Mouse (Mus musculus) lung, postnatal 0 days (tissue): ENCODE results near the gene Mrpl40. TPM values are rescaled to one million over a fixed set of nuclear protein-coding genes. Genes with fewer than 3 reads are reported as not detected.
"Not testable (repeated sequence)": the region's sequence is repeated elsewhere in the genome, so short reads cannot be mapped to it uniquely, and the experiment has no call there.

Experiments
- ATAC-seq: fragments of 200-750 bp; cut with Nextera tagmentation; 2 replicates; pipeline ENCODE4 v1.8.0; 2017; ENCODE audit warnings: moderate library complexity
- DNase-seq: peaks from one replicate; pipeline ENCODE4 v3.0.0-alpha.2; 2016; ENCODE audit warnings: low spot score
- H3K27ac ChIP-seq: fragments of 300-500 bp; sonication (generic); 2 replicates; pipeline ENCODE4 v1.5.1; 2014; ENCODE audit warnings: antibody characterized with exemption, mild to moderate bottlenecking, low read length, mixed read lengths
- H3K27me3 ChIP-seq: fragments of 300-500 bp; sonication (generic); replicated peaks from 2 replicates; pipeline ENCODE4 v1.6.1; 2014; ENCODE audit warnings: low read length, mixed read lengths; ENCODE audit not compliant: insufficient read depth
- H3K36me3 ChIP-seq: fragments of 300-500 bp; sonication (generic); 2 replicates; pipeline ENCODE4 v1.6.1; 2014; ENCODE audit warnings: low read length, mixed read lengths; ENCODE audit not compliant: insufficient read depth
- H3K4me1 ChIP-seq: fragments of 300-500 bp; sonication (generic); 2 replicates; pipeline ENCODE4 v1.6.1; 2014; ENCODE audit warnings: antibody characterized with exemption, low read depth, low read length, mixed read lengths; ENCODE audit not compliant: insufficient read depth
- H3K4me2 ChIP-seq: fragments of 300-500 bp; sonication (generic); replicated peaks from 2 replicates; pipeline ENCODE4 v1.6.1; 2014; ENCODE audit warnings: low read depth, mild to moderate bottlenecking, low read length, moderate library complexity, mixed read lengths
- H3K4me3 ChIP-seq: fragments of 300-500 bp; sonication (generic); 2 replicates; pipeline ENCODE4 v1.5.1; 2014; ENCODE audit warnings: low read depth, low read length
- H3K9ac ChIP-seq: fragments of 300-500 bp; sonication (generic); replicated peaks from 2 replicates; pipeline ENCODE4 v1.6.1; 2014; ENCODE audit warnings: low read depth, mild to moderate bottlenecking
- H3K9me3 ChIP-seq: fragments of 300-500 bp; sonication (generic); 2 replicates; pipeline ENCODE4 v1.6.1; 2016; ENCODE audit warnings: low read length, mixed read lengths
- CTCF ChIP-seq: IDR thresholded peaks from 2 replicates; pipeline ENCODE4 v1.5.1; 2016; ENCODE audit warnings: antibody characterized with exemption, mild to moderate bottlenecking
- EP300 ChIP-seq: IDR thresholded peaks from 2 replicates; pipeline ENCODE4 v1.6.1; 2016; ENCODE audit warnings: antibody characterized with exemption, mild to moderate bottlenecking, control low read depth
- WGBS: fragments of 180-500 bp; shearing (Covaris S2); extraction: QIAGEN DNeasy Blood & Tissue Kit; methylation state at CpG from one replicate; pipeline ENCODE4 v1.1.7; 2014; 5-methylcytosine and 5-hydroxymethylcytosine counted together
- polyA plus RNA-seq: library from polyadenylated mRNA; unstranded; fragments of >200 nt; fragmentation: Nextera tagmentation; extraction: Ambion mirVana; gene quantifications from 2 replicates; pipeline ENCODE4 v1.2.1, GENCODE M21; 2015

Mrpl40 gene
- polyA plus RNA-seq, 1 experiment from 2014 or later: 55.8 TPM

- Histone ChIP-seq H3K4me1 (no peaks in the 10 kb centered on the region), H3K9ac (no peak overlapping the region), H3K9me3 (no peaks in the 10 kb centered on the region), H3K4me3 (no peak overlapping the region), H3K27me3 (no peaks in the 10 kb centered on the region), H3K36me3 (peaks cover 6% of the 10 kb centered on the region; the same call in 1 of the 2 replicates), H3K4me2 (no peak overlapping the region), H3K27ac (0 out of 2 replicates have a peak overlapping the region, but pooled peaks have one; percentile 40)
- peak; percentile 90 for DNase-seq
- TF ChIP-seq EP300 (peak; percentile 89), CTCF (no peak)
- ATAC-seq: peak; percentile 95
- 70% methylated on average over 4 of the region's 4 CpGs for WGBS
Measured at GRCm38 (mm10) chr16:18893840-18894372, 17.2 kb upstream of the Mrpl40 start.

- Histone ChIP-seq H3K4me3 (no peak overlapping the region), H3K4me1 (peaks cover 8% of the 10 kb centered on the region; the same call in 1 of the 2 replicates), H3K27ac (no peak overlapping the region), H3K4me2 (no peak overlapping the region), H3K9ac (no peak overlapping the region), H3K36me3 (no peaks in the 10 kb centered on the region), H3K27me3 (no peaks in the 10 kb centered on the region), H3K9me3 (no peaks in the 10 kb centered on the region)
- ATAC-seq (peak; percentile 71), DNase-seq (peak; percentile 57)
- TF ChIP-seq EP300 (no peak), CTCF (no peak)
Measured at GRCm38 (mm10) chr16:18884044-18884443, 7.4 kb upstream of the Mrpl40 start.

- Histone ChIP-seq H3K27me3 (no peaks in the 10 kb centered on the region), H3K4me1 (peaks cover 7% of the 10 kb centered on the region; the same call in 1 of the 2 replicates), H3K9ac (peak overlapping the region; percentile 76), H3K9me3 (no peaks in the 10 kb centered on the region), H3K27ac (peak overlapping the region; percentile 95), H3K4me3 (peak overlapping the region; percentile 88), H3K36me3 (0 out of 2 replicates have a peak, but pooled peaks cover 5% of the 10 kb centered on the region), H3K4me2 (peak overlapping the region; percentile 95)
- no peak for TF ChIP-seq CTCF
- no peak for TF ChIP-seq EP300
- 14% methylated on average over 20 of the region's 20 CpGs for WGBS
- DNase-seq (no peak), ATAC-seq (no peak)
Measured at GRCm38 (mm10) chr16:18878091-18878720, 1.5 kb upstream of the Mrpl40 start.

DNA sequence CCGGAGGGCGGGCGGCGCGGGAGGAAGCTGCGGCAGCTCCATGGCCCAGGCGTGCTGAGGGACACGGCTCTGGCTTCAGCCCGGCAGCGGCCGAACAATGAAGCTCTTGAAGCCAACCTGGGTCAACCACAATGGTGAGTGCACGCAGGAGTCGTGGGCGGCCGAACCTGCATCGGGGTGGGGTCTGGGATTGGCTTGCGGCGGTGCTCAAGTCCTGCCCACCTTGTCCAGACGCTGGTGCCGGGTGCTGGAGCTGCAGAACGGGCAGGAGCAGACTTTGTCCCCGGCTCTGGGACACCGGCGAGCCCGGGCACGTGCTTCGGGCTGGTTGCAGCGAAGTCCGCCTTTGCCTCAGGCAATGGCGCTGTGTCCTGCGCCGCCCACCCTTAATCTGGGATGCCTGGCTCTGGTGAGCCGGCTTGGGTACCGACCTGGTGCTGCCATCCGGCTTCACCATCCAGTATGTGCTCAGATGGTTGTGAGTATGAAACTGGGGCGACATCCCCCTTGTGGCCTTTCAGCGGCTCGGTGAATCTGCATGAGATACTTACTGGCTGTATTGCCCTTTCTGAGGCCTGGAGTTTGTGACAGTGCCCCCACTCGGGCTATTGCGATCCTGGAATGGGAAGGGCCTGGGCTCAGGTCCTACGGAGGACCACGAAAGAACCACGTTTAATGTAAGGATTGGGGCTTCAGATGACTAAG is 876 bp upstream of the Mrpl40 start:
- Histone ChIP-seq H3K27me3 (no peaks in the 10 kb centered on the region), H3K4me2 (peak overlapping the region; percentile 95), H3K27ac (peak overlapping the region; percentile 95), H3K9ac (peak overlapping the region; percentile 76), H3K4me1 (peaks cover 7% of the 10 kb centered on the region; the same call in 1 of the 2 replicates), H3K4me3 (peak overlapping the region; percentile 88), H3K9me3 (no peaks in the 10 kb centered on the region), H3K36me3 (peaks cover 11% of the 10 kb centered on the region; the same call in 1 of the 2 replicates)
- DNase-seq (peak; percentile 60), ATAC-seq (peak; percentile 10)
- under 1% methylated on average over 41 of the region's 43 CpGs for WGBS
- no peak for TF ChIP-seq EP300
- TF ChIP-seq CTCF: peak; percentile 66

GRCm38 (mm10) chr16:18876091-18876441 is 596 bp downstream of the Mrpl40 start:
- Histone ChIP-seq H3K27ac (peak overlapping the region; percentile 95), H3K4me1 (peaks cover 7% of the 10 kb centered on the region; the same call in 1 of the 2 replicates), H3K36me3 (peaks cover 16% of the 10 kb centered on the region; the same call in 1 of the 2 replicates), H3K4me3 (peak overlapping the region; percentile 88), H3K9me3 (no peaks in the 10 kb centered on the region), H3K4me2 (peak overlapping the region; percentile 95), H3K9ac (peak overlapping the region; percentile 76), H3K27me3 (no peaks in the 10 kb centered on the region)
- DNase-seq (no peak), ATAC-seq (no peak)
- TF ChIP-seq EP300 (no peak), CTCF (no peak)
- WGBS: 1% methylated on average over 17 of the region's 17 CpGs

DNA sequence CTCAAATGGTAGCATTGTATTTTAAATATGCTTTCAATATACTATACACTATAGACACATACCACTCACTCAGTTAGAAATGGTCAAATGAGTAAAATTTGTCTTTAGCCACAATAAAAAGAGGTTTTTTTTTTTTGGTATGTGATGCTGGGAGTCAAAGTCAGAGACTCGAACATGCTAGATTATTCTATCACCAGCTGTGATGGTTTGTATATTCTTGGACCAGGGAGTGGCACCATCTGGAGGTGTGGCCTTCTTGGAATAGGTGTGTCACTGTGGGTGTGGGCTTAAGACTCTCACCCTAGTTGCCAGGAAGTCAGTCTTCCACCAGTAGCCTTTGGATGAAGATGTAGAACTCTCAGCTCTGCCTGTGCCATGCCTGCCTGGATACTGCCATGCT is 6.2 kb downstream of the Mrpl40 start:
- not testable (repeated sequence) for ATAC-seq, DNase-seq, H3K27me3 ChIP-seq, H3K9ac ChIP-seq, H3K4me2 ChIP-seq, H3K4me3 ChIP-seq, H3K27ac ChIP-seq, H3K9me3 ChIP-seq, H3K4me1 ChIP-seq
- peaks cover 16% of the 10 kb centered on the region; the same call in 1 of the 2 replicates for H3K36me3 ChIP-seq
- WGBS: 66% methylated on average over 1 of the region's 1 CpGs
